8 mouse cellular contexts compared by ENCODE assay signal in genomic region chr11:96629775-96630174, GRCm38 (mm10).
A peak's percentile ranks its signal among the peaks of the same experiment; 100 is the strongest.
DNase-seq lines count a peak whose midpoint lies in the region; ATAC-seq and TF ChIP-seq lines count a peak whose summit lies in the region.

No protein-coding gene starts in this region.

- no peak overlapping the region for H3K27ac ChIP-seq in hindbrain, embryonic 10.5 days
- no peak overlapping the region for H3K27ac ChIP-seq in hindbrain, embryonic 12.5 days
- no peak overlapping the region for H3K27ac ChIP-seq in layer of hippocampus, adult 2 months

- peak; percentile 40 for DNase-seq in hindbrain, embryonic 10.5 days (ENCODE audit: low spot score)
- DNase-seq in Muller cell, postnatal 12 days (ENCODE audit: inconsistent ontology term) = peak; percentile 33
- peak; percentile 5 for DNase-seq in c-Kit-positive CD71-positive TER-119-negative erythroid progenitor cells, embryonic 14.5 days (ENCODE audit: low read depth)
- peak; percentile 55 to 63 for DNase-seq in layer of hippocampus, adult 2 months (ENCODE audit: low spot score in 2 of 2)
- DNase-seq in gastrocnemius, postnatal 25 days = no peak
- no peak for DNase-seq in spleen, adult 18-20 months

- H3K9me3 ChIP-seq in hindbrain, embryonic 10.5 days = no peaks in the 10 kb centered on the region
- no peaks in the 10 kb centered on the region for H3K9me3 ChIP-seq in hindbrain, embryonic 12.5 days (replicated peaks)

- no peaks in the 10 kb centered on the region for H3K27me3 ChIP-seq in hindbrain, embryonic 10.5 days (ENCODE audit: insufficient read depth, poor library complexity, severe bottlenecking)
- H3K27me3 ChIP-seq in hindbrain, embryonic 12.5 days = no peaks in the 10 kb centered on the region

- no peaks in the 10 kb centered on the region for H3K36me3 ChIP-seq in hindbrain, embryonic 10.5 days
- no peaks in the 10 kb centered on the region for H3K36me3 ChIP-seq in hindbrain, embryonic 12.5 days

- WGBS in hindbrain, embryonic 10.5 days = 53% methylated on average over 9 of the region's 9 CpGs
- 52% methylated on average over 9 of the region's 9 CpGs for WGBS in hindbrain, embryonic 12.5 days

- H3K4me1 ChIP-seq in hindbrain, embryonic 10.5 days (replicated peaks) = no peaks in the 10 kb centered on the region; the same call in 1 of the 2 replicates
- H3K4me1 ChIP-seq in hindbrain, embryonic 12.5 days = peaks cover 7% of the 10 kb centered on the region; the same call in 1 of the 2 replicates

- ATAC-seq in hindbrain, embryonic 12.5 days (ENCODE audit: low FRiP score) = no peak
- ATAC-seq in megakaryocyte-erythroid progenitor cell, adult 5-6 weeks (replicated peaks; ENCODE audit: low FRiP score, low TSS enrichment, poor library complexity, severe bottlenecking) = no peak

- no peak overlapping the region for H3K4me2 ChIP-seq in hindbrain, embryonic 12.5 days (replicated peaks)

- 0 out of 2 replicates have a peak overlapping the region, but pooled peaks have one; percentile 9 for H3K4me3 ChIP-seq in hindbrain, embryonic 10.5 days
- H3K4me3 ChIP-seq in hindbrain, embryonic 12.5 days = no peak overlapping the region
- no peak overlapping the region for H3K4me3 ChIP-seq in layer of hippocampus, adult 2 months

- no peak overlapping the region for H3K9ac ChIP-seq in hindbrain, embryonic 12.5 days

- TF ChIP-seq CTCF in layer of hippocampus, adult 2 months (conservative IDR thresholded peaks at IDR 0.05) = no peak

Comparison
In these comparisons a context has a peak if more than half of its experiments do, and no peak if none do; other contexts are left out.
1. DNase-seq: peak in hindbrain, embryonic 10.5 days (single experiment), Muller cell, postnatal 12 days (single experiment), c-Kit-positive CD71-positive TER-119-negative erythroid progenitor cells, embryonic 14.5 days (single experiment) and layer of hippocampus, adult 2 months (2 of 2); none in gastrocnemius, postnatal 25 days (single experiment) and spleen, adult 18-20 months (0 of 2).